Mouse (Mus musculus): ENCODE measurements around the gene Prr23a3. TPM values are rescaled to one million over a fixed set of nuclear protein-coding genes. Genes with fewer than 3 reads are reported as not detected.

Gene Prr23a3
- not detected for total RNA-seq (2021)
- long read RNA-seq, experiment 1: 0 reads
- long read RNA-seq, experiment 2: 0 reads

DNA sequence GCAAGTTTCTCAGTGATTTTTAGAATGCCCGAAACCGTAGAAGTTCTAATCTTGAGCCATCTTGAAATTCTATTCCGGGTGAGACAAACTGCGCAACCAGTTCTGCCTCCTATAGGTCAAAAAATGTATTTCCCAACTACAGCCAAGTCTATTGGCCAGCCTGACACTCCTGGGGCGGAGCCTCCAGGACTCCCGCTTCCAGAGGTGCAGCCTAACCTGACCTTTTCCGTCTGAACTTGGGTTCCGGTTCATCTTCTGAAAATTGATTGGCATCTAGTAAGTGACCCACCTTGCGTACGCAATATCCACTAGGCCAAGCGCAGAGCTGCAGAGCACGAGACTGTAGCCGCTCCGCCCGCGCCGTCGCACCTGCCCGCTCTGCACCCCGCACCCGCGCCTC is at the start of gene Prr23a3:
Prr23a3 (plus strand) TSS at position 197 of the 400 bp plus-strand sequence.
- DNase-seq: no peak

DNA sequence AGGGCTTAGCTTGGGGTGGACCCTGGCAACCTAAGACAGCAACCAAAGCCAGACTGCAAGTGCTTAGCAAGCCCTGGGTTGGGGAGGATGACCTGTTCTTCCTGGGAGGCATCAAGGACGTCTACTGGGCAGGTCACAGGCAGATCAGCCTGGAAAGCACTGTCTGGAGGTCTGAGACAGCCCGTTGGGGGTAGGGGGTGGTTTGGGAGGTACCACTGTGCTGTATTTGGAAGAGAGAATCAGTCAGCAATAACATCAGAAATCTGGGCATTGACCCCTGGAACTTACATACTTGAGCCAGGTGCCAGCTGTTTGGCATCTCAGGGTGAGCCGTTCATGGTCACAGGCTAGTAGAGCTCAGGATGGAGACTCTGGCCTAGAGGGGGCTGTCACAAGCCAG is 48.5 kb upstream of the Prr23a3 start:
- no peak for DNase-seq

DNA sequence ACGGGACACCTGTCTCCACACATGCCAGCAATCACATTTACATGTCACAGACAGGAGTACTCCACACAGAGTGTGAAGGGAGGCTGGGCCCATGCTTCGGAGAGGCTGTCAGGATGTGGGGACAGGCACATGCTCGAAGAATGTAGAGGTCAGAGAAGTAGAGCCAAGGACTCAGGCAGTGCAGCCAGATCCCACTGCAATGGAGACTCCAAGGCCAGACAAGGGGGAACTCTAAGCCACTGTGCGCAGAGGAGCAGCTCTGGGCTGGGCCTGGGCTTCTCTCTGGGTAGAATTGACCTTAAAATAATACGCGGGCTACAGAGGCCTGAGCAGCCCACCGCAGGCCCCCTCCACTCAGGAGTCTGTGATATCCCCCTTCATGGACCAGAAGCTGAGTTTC is 47.0 kb upstream of the Prr23a3 start:
- DNase-seq: no peak

DNA sequence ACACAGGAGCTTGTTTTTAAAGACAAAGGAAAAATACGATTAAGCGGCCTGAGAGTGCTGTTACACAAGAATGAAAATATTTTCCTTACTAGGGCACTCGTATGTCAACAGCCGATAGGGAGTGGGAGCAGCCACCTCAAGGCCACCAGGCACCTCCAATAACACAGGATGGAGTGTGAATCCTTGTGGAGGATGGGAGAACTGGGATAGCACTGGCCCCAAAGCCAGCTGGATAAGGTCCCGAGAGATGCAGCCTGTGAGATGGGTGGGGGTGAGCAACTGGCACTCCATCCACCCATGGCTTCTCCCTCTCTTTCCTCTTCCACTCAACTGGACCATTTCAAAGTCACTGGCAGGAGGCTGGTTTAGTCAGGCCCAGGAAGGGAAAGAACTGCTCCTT is 45.6 kb upstream of the Prr23a3 start:
- DNase-seq: no peak

DNA sequence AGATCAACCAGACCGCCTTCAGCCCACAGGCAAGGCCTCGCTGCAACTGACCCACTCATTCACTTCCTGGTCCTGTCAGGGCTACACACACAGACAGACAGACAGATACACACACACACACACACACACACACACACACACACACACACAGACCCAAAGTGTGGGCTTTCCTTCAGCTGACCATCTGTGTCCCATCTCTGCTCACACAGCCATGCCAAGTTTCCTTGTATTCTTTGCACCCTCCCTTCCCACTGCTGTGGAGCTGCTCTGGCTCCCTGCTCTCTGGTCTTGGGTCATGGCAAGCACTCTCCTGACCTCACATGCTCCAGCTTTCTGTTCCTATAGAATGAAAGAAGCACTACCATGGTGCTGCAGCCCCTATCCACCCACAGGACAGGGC is 45.1 kb upstream of the Prr23a3 start:
- no peak for DNase-seq

DNA sequence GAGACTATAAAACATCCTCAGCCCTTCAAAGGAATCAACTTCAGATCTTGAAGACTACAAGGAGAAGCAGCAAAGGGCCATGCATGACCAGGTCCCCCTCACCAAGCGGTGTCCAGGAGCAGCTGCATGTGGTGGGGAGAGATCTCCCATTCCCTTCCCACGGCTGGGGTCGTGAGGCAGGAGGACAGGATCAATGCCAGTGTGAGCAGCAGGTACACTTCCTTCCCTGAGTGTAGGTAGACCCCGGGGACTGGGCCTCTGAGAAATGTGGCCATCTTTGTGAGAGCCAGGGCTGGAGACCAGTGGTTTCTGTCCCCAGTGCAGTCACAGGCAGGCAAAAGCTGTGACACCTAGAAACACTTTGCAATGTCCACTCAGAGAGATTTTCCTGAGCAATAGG is 44.1 kb upstream of the Prr23a3 start:
- no peak for DNase-seq

DNA sequence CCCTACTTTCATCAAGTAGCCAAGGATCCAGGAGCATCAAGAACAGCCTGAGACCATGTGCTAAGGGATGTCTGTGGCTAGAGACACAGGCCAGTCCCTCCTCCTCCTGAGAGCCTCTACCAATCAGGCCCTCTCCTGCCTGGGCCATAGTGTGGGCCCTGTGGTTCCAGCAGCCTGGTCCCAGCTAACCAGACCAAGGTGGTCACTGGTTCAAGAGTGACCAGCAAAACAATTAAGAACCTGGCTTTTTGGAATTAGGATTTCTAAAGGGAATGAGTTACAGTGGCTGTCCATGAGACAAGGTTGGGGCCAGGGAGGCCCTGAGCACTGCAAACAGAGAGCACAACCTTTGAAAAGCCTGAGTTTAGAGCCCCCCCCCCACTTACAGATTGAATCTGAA is 43.5 kb upstream of the Prr23a3 start:
- no peak for DNase-seq

DNA sequence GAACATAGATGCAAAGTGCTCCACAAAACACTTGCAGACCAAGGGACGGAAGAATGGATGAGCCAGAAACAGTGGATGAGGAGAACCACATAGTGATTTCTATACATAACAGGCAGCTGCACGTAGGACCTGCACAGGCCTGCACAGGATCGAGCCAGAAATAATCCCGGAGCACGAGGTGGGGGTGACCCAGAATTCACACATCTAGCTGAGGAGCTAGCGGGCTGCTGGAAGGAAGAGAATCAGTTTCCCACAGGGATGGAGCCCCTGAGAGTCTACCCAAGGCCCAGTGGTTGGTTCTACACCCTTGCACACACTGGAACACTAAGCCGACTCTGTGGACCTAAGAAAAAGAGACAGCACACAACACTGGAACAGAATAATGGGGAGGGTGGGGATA is 40.8 kb upstream of the Prr23a3 start:
- no peak for DNase-seq

DNA sequence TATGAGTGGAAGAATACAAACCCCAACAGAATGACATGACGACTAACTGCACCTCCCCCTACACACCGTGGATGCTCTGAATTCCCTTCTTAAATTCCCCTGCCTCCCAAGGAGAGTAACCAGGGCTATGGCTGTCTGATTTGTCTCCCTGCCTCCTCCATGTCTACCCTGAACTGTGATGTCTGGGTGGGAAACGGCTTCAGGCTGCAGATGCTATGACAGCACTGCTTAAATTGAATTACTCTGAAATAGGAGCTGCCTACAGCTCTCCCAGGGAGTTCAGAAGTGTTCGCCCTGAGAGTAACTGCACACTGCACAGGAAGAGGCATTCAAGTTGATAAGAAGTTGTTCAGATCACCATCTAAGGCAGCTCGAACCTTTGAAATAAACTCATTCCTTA is 35.1 kb upstream of the Prr23a3 start:
- DNase-seq: no peak

DNA sequence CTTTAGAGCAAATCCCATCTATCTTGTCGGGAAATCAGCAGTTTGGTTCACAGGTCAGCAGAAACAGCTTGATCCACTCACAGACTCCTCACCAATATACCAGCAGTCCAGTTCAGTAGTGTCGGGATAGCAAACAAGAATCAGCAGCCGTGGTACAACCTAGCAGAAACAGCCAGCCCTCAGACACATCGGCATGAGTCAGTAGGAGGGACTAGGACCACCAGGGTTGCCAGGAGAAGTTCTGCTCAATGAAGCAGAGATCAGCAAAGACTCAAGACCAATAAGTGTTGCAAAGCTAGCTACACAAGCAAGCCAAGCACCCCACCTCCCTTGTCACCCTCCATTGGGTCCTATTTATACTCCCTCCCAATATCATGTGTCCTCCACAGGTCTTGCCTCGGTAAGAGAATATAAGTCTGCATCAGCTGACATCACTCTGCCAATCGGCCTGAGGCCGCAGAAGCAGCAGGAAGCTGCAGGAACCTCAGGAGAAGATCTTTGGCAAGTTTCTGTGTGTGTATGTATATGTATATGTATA is 27.0 kb upstream of the Prr23a3 start:
- DNase-seq: no peak

DNA sequence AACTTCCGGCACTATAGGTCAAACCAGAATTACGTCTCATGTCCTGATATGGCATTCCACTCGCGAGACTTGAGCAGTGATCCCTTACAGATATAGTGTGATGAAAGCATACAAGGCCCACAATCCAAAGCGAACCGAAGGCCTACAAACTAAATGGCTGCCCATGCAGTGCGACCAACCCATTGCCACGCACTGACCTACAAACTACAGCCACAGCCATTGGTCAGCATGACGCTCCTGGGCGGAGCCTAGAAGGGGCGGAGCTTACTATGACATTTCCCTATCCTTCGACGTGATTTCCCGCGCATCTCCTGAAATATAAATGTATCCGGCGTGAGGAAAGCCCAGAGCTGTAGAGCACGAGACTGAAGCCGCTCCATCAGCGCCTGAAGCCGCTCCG is 22.4 kb upstream of the Prr23a3 start, which contains the start of gene Prr23a1:
Prr23a1 (plus strand) TSS at position 387 of the 400 bp plus-strand sequence.
- DNase-seq: no peak

DNA sequence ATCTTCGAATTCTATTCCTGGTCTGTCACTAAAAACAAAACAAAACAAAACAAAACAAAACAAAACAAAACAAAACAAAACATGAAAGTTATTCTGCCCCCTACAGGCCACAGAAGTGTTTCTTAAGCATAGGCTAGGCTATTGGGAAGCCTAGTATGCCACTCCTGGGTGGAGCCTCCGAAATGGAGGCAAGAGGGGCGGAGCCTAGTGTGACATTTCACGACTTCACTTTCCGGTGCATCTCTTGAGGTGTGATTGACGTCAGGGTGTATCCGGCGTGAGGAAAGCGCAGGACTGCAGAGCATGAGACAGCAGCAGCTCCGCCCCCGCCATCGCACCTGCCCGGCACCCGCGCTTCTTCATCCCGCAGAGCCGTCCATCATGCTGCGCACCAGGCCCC is 8.4 kb upstream of the Prr23a3 start, which contains the start of gene Prr23a2:
Prr23a2 (plus strand) TSS at position 285 of the 400 bp plus-strand sequence.
- no peak for DNase-seq

DNA sequence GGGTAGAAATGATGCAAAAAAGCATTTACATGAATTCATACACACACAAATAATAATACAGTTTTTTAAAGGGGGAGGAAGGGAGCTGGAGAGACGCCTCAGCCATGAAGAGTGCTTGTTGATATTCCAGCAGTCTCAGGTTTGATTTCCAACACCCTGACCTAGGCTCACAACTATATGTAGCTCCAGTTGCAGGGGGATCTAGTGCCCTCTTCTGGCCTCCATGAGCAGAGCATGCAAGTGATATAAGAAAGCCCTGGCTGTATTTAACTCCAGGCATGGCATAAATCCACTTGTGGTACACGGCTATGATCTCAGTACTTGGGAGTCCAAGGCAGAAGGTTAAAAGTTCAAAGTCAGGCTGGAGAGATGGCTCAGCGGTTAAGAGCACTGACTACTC is 1.1 kb upstream of the Prr23a3 start:
- DNase-seq: no peak

DNA sequence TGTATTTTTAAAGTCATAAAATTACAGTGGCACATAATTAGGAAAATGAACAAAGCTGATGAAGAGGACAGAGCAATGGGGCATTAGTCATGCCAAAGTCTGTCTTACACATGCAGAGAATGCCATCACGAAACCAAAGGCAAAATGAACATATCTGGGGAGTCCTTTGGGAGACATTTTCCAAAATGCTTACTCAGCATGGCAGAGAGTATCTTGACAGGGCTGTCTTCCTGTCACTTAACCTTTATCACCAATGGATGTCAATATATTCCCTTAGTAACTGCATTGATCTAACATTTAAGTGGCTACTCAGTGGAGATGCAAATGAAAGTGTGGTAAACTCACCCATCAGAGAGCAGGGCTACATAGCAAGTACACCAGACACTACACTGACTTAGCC is 36.9 kb downstream of the Prr23a3 start:
- no peak for DNase-seq

DNA sequence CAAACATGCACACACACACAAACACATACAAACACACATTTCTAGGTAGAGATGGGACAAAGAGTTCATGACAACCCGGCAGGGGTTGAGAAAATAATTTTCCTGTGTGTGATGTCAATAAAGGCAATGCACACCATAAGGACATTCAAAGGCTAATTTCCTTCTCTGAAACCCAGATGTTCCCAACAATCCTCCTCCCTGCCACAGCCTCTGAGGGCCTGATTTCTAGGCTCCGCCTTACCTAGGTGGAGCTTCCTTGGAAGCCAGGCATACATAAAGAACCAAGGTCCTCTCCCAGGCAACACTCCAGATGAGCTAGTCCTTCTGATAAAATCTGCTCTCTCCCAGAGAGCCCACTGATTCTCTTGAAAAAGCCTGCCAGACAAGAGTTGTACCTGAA is 38.3 kb downstream of the Prr23a3 start, which contains the start of gene 7420426K07Rik:
7420426K07Rik (plus strand) TSS at position 301 of the 400 bp plus-strand sequence.
- DNase-seq: no peak

Other genes starting within 250 kb of the Prr23a3 start
- gene Prr23a1, start 22.3 kb upstream of the Prr23a3 start, total RNA-seq (2021): not detected
- gene Prr23a2, start 8.3 kb upstream of the Prr23a3 start, total RNA-seq (2021): not detected
- gene 7420426K07Rik, start 38.4 kb downstream of the Prr23a3 start, total RNA-seq (2021): not detected
- under 1 TPM in 1 of 2 experiments, not detected in 1; 0.27 TPM for gene Foxl2, start 90.5 kb downstream of the Prr23a3 start, total RNA-seq (2021)
- gene Faim, start 121.6 kb downstream of the Prr23a3 start, total RNA-seq (2021): 1 to 10 TPM; 2.2 to 2.9 TPM
- not detected for gene Gm1123, start 170.9 kb downstream of the Prr23a3 start, total RNA-seq (2021)

All from gastrocnemius, postnatal 25 days (tissue).